Mouse (Mus musculus) c-Kit-positive CD71-negative TER-119-negative erythroid progenitor cells, embryonic 14.5 days (primary cell): ENCODE results near the gene Zfp414.
"Not testable (repeated sequence)": the region's sequence is repeated elsewhere in the genome, so short reads cannot be mapped to it uniquely, and the experiment has no call there.

Experiments used
- DNase-seq: peaks from one replicate; pipeline ENCODE4 v3.0.0-alpha.2; 2013; ENCODE audit warnings: low read depth

The Zfp414 gene

GRCm38 (mm10) chr17:33628621-33629486, at the start of gene Zfp414:
TSS of gene Zfp414 (plus strand) at chr17:33629090.
- peak; percentile 97 for DNase-seq

- no peak for DNase-seq
These were observed 44.8 kb upstream of the Zfp414 start for GRCm38 (mm10) chr17:33584061-33584460.

GRCm38 (mm10) chr17:33586011-33586410, 42.9 kb upstream of the Zfp414 start:
- no peak for DNase-seq

GRCm38 (mm10) chr17:33597271-33597670, 31.6 kb upstream of the Zfp414 start:
- no peak for DNase-seq

- DNase-seq, result no peak
These were observed 30.4 kb upstream of the Zfp414 start for GRCm38 (mm10) chr17:33598506-33598905.

GRCm38 (mm10) chr17:33599836-33600475, 28.9 kb upstream of the Zfp414 start:
- no peak for DNase-seq

- DNase-seq, result no peak
These were observed 28.1 kb upstream of the Zfp414 start for GRCm38 (mm10) chr17:33600831-33601230.

- no peak for DNase-seq
These were observed 26.9 kb upstream of the Zfp414 start for GRCm38 (mm10) chr17:33601947-33602346.

- no peak for DNase-seq
These were observed 21.6 kb upstream of the Zfp414 start for GRCm38 (mm10) chr17:33607273-33607672.

- DNase-seq, result no peak
These were observed 18.3 kb upstream of the Zfp414 start for GRCm38 (mm10) chr17:33610548-33610947.

GRCm38 (mm10) chr17:33613726-33614125, 15.2 kb upstream of the Zfp414 start:
- DNase-seq, result not testable (repeated sequence)

GRCm38 (mm10) chr17:33627281-33627680, 1.6 kb upstream of the Zfp414 start:
- no peak for DNase-seq

- DNase-seq, result no peak
These were observed 716 bp downstream of the Zfp414 start for GRCm38 (mm10) chr17:33629487-33630125.

GRCm38 (mm10) chr17:33630171-33630895, 1.4 kb downstream of the Zfp414 start:
- DNase-seq, result no peak

GRCm38 (mm10) chr17:33631236-33631635, 2.3 kb downstream of the Zfp414 start:
- no peak for DNase-seq

- DNase-seq, result no peak
These were observed 2.9 kb downstream of the Zfp414 start for GRCm38 (mm10) chr17:33631796-33632195.

- DNase-seq, result no peak
These were observed 8.1 kb downstream of the Zfp414 start for GRCm38 (mm10) chr17:33637038-33637437.

GRCm38 (mm10) chr17:33637516-33638276, 8.8 kb downstream of the Zfp414 start, which contains the start of gene Pram1:
TSS of gene Pram1 (plus strand) at chr17:33638056.
- DNase-seq, result no peak

GRCm38 (mm10) chr17:33639743-33640142, 10.9 kb downstream of the Zfp414 start:
- no peak for DNase-seq

GRCm38 (mm10) chr17:33644068-33644467, 15.2 kb downstream of the Zfp414 start:
- no peak for DNase-seq

- no peak for DNase-seq
These were observed 16.2 kb downstream of the Zfp414 start for GRCm38 (mm10) chr17:33645073-33645472.
